Mouse (Mus musculus) urinary bladder, postnatal 14 days (tissue): ENCODE measurements around the gene Gm28308.

Source experiments
- DNase-seq: peaks from one replicate; pipeline ENCODE4 v3.0.0; 2021; ENCODE audit warnings: low spot score

Gene Gm28308

DNA sequence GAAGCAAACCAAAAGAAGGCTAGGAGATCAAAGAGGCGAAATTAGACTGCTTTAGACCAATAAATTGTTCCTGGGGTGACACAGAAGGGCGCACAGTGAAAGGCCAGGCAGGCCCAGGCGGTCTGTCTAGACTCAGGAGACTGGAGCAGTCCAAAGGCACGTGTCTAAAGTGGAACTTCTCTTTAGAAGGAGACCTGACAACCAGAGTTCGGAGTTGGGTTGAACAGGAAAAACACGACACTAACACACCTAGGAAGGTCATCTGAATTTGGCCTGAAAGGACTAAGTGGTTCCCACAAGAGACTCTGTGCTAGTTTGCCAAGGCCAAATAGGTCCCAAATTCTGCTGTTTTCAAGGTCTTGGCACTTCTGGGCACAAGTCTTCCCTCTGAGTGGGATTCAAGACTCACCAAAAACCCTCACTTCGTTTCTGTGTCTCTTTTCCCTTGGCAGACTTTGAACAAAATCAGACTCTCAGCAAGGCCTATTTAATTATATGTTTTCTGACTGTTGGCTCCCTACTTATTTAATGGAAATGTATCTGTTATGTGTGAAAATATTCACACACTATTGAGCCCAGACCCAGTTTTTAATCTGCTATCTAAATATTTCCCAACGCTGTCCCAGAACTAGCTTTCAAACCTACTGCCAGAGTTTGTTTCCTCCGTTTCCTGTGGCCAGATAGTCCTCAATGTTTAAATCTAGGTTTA lies 6.2 kb upstream of the Gm28308 start:
- DNase-seq, result no peak

- DNase-seq, result no peak
Observed at GRCm38 (mm10) chr6:52218643-52219215, 5.6 kb upstream of the Gm28308 start.

DNA sequence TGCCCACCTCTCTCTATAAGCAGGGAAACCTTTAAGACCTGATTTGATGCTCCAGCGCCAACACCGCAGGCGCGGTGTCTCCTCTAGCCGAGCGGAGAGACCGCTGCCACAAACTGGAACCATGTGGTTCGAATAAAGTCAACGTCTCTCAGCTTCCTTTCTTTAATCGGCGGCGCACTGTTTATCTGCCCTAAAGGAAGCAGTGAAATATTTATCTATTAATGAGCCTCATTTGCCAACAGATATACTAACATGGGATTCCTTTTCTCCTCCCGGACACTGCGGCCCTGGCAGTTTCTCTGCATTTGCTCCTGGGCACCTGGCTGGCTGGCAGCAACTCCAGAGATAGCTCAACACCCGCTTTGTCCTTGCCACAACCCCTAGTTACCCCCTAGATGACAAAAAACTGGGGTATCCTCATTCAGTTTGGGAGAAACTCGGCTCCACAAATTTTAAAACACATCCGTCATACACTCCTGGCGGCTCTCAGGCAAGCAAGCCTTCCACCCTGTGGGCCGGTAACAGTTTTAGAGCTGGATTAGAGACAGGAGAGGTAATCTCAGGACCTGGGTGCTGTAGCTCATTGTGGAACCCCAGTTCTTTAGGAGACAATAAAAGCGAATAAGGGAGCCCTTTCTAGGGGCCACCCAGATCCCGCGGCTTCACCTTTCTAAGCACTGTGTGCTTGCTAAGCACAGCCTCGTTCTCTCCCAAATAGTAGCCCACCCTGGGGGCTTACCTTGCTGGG lies 4.9 kb upstream of the Gm28308 start:
- DNase-seq, result peak; percentile 8

DNA sequence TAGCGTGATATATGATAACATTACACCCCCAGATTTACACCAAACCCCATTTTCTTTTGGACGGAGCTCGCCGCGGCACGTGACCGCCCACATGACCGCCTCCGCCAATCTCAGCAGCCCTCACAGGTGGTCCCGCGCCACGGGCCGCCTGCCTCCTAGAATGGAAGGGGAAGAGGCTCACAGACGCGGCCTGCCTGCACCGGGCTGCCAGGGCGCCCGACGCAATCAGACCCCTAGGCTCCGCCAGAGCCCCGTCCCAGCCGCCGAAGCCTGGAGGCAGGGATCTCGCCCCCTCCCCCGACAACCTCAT lies 4.3 kb upstream of the Gm28308 start:
- peak; percentile 90 for DNase-seq

DNA sequence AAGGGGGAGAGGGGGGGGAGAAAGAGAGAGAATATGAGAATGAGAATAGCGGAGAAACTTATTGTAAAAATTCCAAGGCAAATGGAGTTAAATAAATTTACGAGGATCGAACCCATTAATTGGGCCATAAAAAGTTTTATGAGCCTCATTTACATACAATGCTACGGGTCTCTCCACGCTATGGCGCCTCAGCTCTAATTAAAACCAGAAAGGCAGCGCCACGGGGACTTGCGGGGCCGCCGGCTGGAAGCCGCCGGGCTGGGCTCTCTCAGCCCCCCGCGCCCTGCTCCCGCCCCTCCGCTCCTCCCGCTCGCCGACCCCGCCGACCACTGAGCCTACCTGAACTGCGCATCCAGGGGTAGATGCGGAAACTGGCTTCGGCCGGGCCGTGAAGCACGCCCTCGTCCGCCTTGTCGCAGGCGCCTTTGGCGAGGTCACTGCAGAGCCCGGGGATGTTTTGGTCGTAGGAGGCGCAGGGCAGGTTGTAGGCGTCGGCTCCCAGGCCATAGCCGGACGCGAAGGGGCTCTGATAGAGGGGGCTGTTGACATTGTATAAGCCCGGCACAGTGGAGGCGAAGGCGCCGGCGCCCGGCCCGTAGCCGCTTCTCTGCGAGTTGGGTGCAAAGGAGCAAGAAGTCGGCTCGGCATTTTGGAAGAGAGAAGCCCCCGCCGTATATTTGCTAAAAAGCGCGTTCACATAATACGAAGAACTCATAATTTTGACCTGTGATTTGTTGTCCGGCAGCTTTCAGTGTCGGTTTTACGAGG lies 3.7 kb upstream of the Gm28308 start:
- peak; percentile 47 for DNase-seq

GRCm38 (mm10) chr6:52215771-52216535 lies 2.8 kb upstream of the Gm28308 start:
- no peak for DNase-seq

GRCm38 (mm10) chr6:52215070-52215469 lies 1.9 kb upstream of the Gm28308 start:
- DNase-seq, result no peak

- DNase-seq, result no peak
Observed at GRCm38 (mm10) chr6:52214271-52214670, 1.1 kb upstream of the Gm28308 start.

DNA sequence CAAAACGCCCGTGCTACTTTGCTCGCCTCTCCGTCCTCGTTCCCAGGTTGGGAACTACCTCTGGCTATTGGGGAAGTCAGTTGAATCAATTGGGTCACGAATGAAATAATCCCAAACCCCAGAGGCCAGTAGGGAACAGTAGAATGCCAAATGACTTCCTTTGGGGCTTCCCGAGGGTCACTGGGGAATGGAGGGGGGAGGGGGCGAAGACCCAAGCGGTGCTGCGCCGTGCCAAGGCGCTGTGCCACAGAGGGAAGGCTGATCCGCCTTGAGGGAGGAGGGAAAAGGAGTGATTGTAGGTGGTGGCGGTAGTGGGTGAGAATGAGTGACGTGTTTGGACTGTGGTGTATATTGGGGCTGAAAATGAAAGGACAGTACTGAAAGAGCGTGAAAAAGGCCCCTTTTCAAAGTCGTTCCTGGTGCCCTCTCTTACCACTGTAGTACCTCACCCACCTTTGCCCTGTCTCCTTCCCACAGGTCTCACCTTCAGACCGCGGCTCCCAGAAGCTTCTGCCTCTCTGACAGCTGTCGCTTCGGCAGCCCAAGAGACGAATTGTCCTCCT lies 502 bp downstream of the Gm28308 start:
- DNase-seq, result peak; percentile 40

DNA sequence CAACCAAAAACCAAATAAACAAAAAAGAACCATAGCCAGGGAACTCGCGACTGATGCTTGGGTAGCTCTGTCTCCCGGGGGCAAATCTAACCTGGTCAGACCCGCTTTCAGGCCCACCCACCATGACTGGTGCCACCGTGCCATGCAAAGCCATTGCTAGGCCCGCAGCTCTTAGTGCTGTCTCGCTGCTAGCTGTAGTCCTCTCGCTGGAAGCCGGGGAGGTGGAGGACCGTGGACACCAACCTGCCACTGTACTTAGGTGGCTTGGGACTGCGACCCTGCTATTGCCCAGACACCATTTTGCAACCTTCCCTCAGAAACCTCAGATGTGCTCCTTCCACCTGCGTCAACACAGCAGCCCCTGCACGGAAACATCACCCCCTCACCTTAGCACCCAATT lies 1.2 kb downstream of the Gm28308 start:
- DNase-seq, result no peak

- peak; percentile 86 for DNase-seq
Observed at GRCm38 (mm10) chr6:52211170-52211935, 1.8 kb downstream of the Gm28308 start.

DNA sequence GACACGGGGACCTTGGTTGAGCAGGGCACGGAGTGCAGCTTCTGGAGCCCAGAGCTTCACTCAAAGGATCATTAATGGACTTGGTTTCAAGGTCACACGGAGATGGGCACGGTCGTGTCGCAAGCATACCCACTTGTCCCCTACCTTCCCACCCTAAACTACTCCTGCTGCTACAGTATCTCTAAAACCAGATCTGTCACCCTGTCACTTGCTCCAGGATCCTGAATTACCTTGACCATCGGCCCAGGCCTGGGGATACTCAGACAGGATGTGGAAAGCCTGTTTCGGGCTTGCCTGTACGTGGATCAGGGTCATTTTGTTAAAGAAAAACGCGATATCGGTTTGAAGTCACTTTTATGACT lies 3.5 kb downstream of the Gm28308 start:
- no peak for DNase-seq

DNA sequence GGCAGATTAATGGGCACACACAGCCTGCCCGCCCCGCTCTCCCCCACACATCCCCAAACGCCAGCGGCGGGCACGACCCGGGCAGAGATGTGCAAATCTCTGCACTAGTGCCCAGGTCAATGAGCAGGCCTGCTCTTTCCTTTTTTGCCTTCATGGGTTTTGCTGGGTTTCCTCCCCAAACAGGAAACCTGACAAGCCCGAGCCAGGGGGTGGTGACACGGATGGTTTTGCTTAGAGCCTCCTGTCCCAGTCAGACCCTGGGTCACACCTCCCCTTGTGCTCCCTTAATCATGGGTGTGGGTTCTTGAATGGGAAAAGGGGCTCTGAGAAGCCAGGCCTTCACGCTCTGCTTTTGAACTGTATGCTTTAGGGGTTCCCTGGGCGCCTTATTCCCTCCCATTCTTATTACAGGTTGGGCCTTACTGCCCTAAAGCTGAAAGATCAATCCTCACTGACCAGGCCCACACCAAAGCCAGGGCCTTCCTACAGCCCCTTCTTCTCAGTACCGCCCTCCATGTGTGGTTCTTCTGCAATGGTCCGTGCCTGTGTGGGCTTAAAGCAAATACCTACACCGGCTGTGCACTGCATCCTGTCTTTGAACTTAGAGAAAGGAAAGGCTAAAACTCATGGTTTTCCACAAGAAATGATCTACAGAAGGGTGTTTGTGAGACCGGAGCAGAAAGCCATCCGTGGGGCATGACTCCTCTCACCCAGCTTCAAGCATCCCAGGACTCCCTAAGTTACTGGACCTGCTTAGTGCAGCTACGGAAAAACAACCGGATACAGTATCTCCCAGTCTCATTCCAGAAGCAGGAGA lies 4.1 kb downstream of the Gm28308 start:
- no peak for DNase-seq

- DNase-seq, result peak; percentile 69
Observed at GRCm38 (mm10) chr6:52208072-52208867, 4.9 kb downstream of the Gm28308 start, which contains the start of gene Hoxa6. TSS of gene Hoxa6 (minus strand) at chr6:52208722.

DNA sequence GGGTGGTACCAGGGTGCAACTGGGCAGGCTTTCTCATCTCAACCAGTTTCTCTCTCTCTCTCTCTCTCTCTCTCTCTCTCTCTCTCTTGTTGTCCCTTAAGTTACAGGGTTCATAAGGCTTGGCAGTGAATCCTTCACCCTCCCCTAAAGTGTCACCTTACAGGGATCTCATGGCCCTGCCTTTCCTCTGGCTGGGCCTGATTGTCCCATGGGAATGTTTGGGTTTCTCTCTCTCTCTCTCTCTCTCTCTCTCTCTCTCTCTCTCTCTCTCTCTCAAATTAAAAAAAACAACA lies 5.5 kb downstream of the Gm28308 start:
- DNase-seq, result no peak

- no peak for DNase-seq
Observed at GRCm38 (mm10) chr6:52206882-52207683, 6.1 kb downstream of the Gm28308 start.

GRCm38 (mm10) chr6:52205638-52206621 lies 7.2 kb downstream of the Gm28308 start:
- no peak for DNase-seq
